Mouse (Mus musculus): ENCODE measurements at regions not wholly inside any gene's neighbourhood (a gene's known extent, or its start where the extent isn't known, plus 50 kb on each side); places are given as distances from the start of the nearest gene placed in this dataset.

DNA sequence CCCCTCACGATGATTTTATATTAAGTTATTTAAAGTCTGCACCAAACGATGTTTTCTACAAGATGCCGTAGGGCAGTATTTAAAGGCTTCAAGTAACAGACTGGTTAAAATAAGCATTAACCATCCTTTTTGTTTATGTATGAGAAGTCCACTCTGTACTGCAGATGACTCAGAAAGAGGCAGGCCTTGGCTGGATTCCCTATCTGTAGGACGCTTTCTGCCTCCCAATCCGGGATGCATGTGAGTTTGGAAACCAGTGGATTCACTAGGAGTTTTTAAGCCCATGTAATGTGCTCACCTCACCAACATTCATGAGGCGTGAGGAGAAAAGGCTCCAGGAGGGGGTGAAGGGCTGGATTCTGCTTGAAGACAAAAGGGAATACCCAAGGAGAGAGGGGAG lies 63.1 kb downstream of the Cmpk2 start:
- no peak for TF ChIP-seq CTCF (IDR thresholded peaks at IDR 0.05; ENCODE audit: control insufficient read depth, insufficient read depth, insufficient read length)
- TF ChIP-seq MAX (IDR thresholded peaks at IDR 0.05), result no peak
- TF ChIP-seq MYOD1 (IDR thresholded peaks at IDR 0.05; ENCODE audit: control insufficient read depth, insufficient read length, low read depth), result no peak
- no peak for TF ChIP-seq FOSL1 (IDR thresholded peaks at IDR 0.05; ENCODE audit: insufficient read depth, low read length, poor library complexity, severe bottlenecking)
- no peak for TF ChIP-seq USF1 (IDR thresholded peaks at IDR 0.05; ENCODE audit: low read depth)
- TF ChIP-seq MYOG (IDR thresholded peaks at IDR 0.05; ENCODE audit: control insufficient read depth, extremely low read depth, insufficient read length), result no peak
- no peak for TF ChIP-seq CEBPB (IDR thresholded peaks at IDR 0.05; ENCODE audit: low read depth)
